Mouse (Mus musculus) adrenal gland, postnatal 10 days (tissue): ENCODE measurements at regions not wholly inside any gene's neighbourhood (a gene's known extent, or its start where the extent isn't known, plus 50 kb on each side); places are given as distances from the start of the nearest gene placed in this dataset.

Experiments
- DNase-seq: peaks from one replicate; pipeline ENCODE4 v3.0.0; 2021; ENCODE audit warnings: mixed read lengths

GRCm38 (mm10) chr10:56597382-56597781 is 220.3 kb downstream of the Gja1 start:
- DNase-seq: peak; percentile 11

- no peak for DNase-seq
Measured at GRCm38 (mm10) chr10:56598191-56598590, 221.1 kb downstream of the Gja1 start.

- no peak for DNase-seq
Measured at GRCm38 (mm10) chr10:56599923-56600322, 222.8 kb downstream of the Gja1 start.

- no peak for DNase-seq
Measured at GRCm38 (mm10) chr10:56611564-56612288, 234.6 kb downstream of the Gja1 start.

- no peak for DNase-seq
Measured at GRCm38 (mm10) chr10:56642656-56643055, 265.5 kb downstream of the Gja1 start.

GRCm38 (mm10) chr10:56643376-56644135 is 266.4 kb downstream of the Gja1 start:
- no peak for DNase-seq

- no peak for DNase-seq
Measured at GRCm38 (mm10) chr10:56660501-56660900, 283.4 kb downstream of the Gja1 start.

GRCm38 (mm10) chr10:56673919-56674318 is 296.8 kb downstream of the Gja1 start:
- DNase-seq: no peak

- no peak for DNase-seq
Measured at GRCm38 (mm10) chr10:56682901-56683300, 305.8 kb downstream of the Gja1 start.

GRCm38 (mm10) chr10:56685655-56686250 is 308.6 kb downstream of the Gja1 start:
- DNase-seq: no peak

- no peak for DNase-seq
Measured at GRCm38 (mm10) chr10:56691467-56691866, 314.3 kb downstream of the Gja1 start.

GRCm38 (mm10) chr10:56695100-56695499 is 318.0 kb downstream of the Gja1 start:
- DNase-seq: no peak

GRCm38 (mm10) chr10:56700126-56700525 is 323.0 kb downstream of the Gja1 start:
- DNase-seq: peak; percentile 63

- DNase-seq: peak; percentile 38
Measured at GRCm38 (mm10) chr10:56708411-56708810, 331.3 kb downstream of the Gja1 start.

GRCm38 (mm10) chr10:56708886-56709285 is 331.8 kb downstream of the Gja1 start:
- DNase-seq: no peak

GRCm38 (mm10) chr10:56712611-56713105 is 335.5 kb downstream of the Gja1 start:
- no peak for DNase-seq

- DNase-seq: no peak
Measured at GRCm38 (mm10) chr10:56737073-56737472, 359.9 kb downstream of the Gja1 start.

GRCm38 (mm10) chr10:56739621-56740020 is 362.5 kb downstream of the Gja1 start:
- DNase-seq: no peak

GRCm38 (mm10) chr10:56752134-56752533 is 375.0 kb downstream of the Gja1 start:
- DNase-seq: no peak

- DNase-seq: peak; percentile 31
Measured at GRCm38 (mm10) chr10:56753576-56753975, 376.4 kb downstream of the Gja1 start.

GRCm38 (mm10) chr10:56754546-56755175 is 377.5 kb downstream of the Gja1 start:
- peak; percentile 5 for DNase-seq

GRCm38 (mm10) chr10:56770629-56771028 is 393.5 kb downstream of the Gja1 start:
- DNase-seq: no peak

GRCm38 (mm10) chr10:56782265-56782664 is 405.1 kb downstream of the Gja1 start:
- DNase-seq: peak; percentile 33
